Mouse (Mus musculus) cerebellum, adult 18-20 months (tissue): ENCODE measurements around the gene Samd4.
"Not testable (repeated sequence)": the region's sequence is repeated elsewhere in the genome, so short reads cannot be mapped to it uniquely, and the experiment has no call there.

Source experiments
- DNase-seq, 2 experiments: peaks; one replicate each; pipeline ENCODE4 v3.0.0; 2021

The Samd4 gene

GRCm38 (mm10) chr14:47075856-47076255 is 193.2 kb downstream of the Samd4 start:
- DNase-seq = no peak

- no peak for DNase-seq
Observed at GRCm38 (mm10) chr14:47076956-47077575, 194.4 kb downstream of the Samd4 start.

GRCm38 (mm10) chr14:47077576-47077970 is 194.9 kb downstream of the Samd4 start:
- DNase-seq = no peak

- no peak for DNase-seq
Observed at GRCm38 (mm10) chr14:47079911-47080310, 197.3 kb downstream of the Samd4 start.

- DNase-seq = no peak
Observed at GRCm38 (mm10) chr14:47083311-47083710, 200.7 kb downstream of the Samd4 start.

GRCm38 (mm10) chr14:47083838-47084237 is 201.2 kb downstream of the Samd4 start:
- no peak for DNase-seq

GRCm38 (mm10) chr14:47084686-47085085 is 202.0 kb downstream of the Samd4 start:
- DNase-seq = no peak

GRCm38 (mm10) chr14:47086123-47086522 is 203.5 kb downstream of the Samd4 start:
- DNase-seq = no peak

GRCm38 (mm10) chr14:47086743-47087142 is 204.1 kb downstream of the Samd4 start:
- peak; percentile 69 to 71 for DNase-seq

GRCm38 (mm10) chr14:47087182-47087581 is 204.5 kb downstream of the Samd4 start:
- DNase-seq = peak; percentile 77 to 81

GRCm38 (mm10) chr14:47087669-47088250 is 205.1 kb downstream of the Samd4 start:
- DNase-seq = no peak

GRCm38 (mm10) chr14:47088339-47088738 is 205.7 kb downstream of the Samd4 start:
- DNase-seq = no peak

- no peak for DNase-seq
Observed at GRCm38 (mm10) chr14:47089153-47089552, 206.5 kb downstream of the Samd4 start.

- DNase-seq = no peak
Observed at GRCm38 (mm10) chr14:47091908-47092307, 209.3 kb downstream of the Samd4 start.

GRCm38 (mm10) chr14:47093355-47093792 is 210.7 kb downstream of the Samd4 start:
- DNase-seq = peak; percentile 18 to 22

- no peak for DNase-seq
Observed at GRCm38 (mm10) chr14:47095036-47095435, 212.4 kb downstream of the Samd4 start.

GRCm38 (mm10) chr14:47096357-47096756 is 213.7 kb downstream of the Samd4 start:
- no peak for DNase-seq

- no peak for DNase-seq
Observed at GRCm38 (mm10) chr14:47104246-47105173, 221.9 kb downstream of the Samd4 start.

GRCm38 (mm10) chr14:47105174-47105557 is 222.5 kb downstream of the Samd4 start:
- no peak for DNase-seq

- no peak for DNase-seq
Observed at GRCm38 (mm10) chr14:47105755-47106154, 223.1 kb downstream of the Samd4 start.

- DNase-seq = no peak
Observed at GRCm38 (mm10) chr14:47107461-47107860, 224.8 kb downstream of the Samd4 start.

GRCm38 (mm10) chr14:47110391-47110790 is 227.7 kb downstream of the Samd4 start:
- DNase-seq = not testable (repeated sequence)

GRCm38 (mm10) chr14:47111341-47111740 is 228.7 kb downstream of the Samd4 start:
- peak; percentile 33 to 52 for DNase-seq

- DNase-seq = no peak
Observed at GRCm38 (mm10) chr14:47115154-47115553, 232.5 kb downstream of the Samd4 start.
